Mouse (Mus musculus): ENCODE measurements around the gene Pin1rt1.

Pin1rt1 gene

GRCm38 (mm10) chr2:104716279-104716678 lies at the start of gene Pin1rt1:
Gene Pin1rt1, minus strand, starts transcription at chr2:104716379.
- no peak for DNase-seq

- no peak for DNase-seq
Measured at GRCm38 (mm10) chr2:104764018-104764417, 47.8 kb upstream of the Pin1rt1 start.

DNA sequence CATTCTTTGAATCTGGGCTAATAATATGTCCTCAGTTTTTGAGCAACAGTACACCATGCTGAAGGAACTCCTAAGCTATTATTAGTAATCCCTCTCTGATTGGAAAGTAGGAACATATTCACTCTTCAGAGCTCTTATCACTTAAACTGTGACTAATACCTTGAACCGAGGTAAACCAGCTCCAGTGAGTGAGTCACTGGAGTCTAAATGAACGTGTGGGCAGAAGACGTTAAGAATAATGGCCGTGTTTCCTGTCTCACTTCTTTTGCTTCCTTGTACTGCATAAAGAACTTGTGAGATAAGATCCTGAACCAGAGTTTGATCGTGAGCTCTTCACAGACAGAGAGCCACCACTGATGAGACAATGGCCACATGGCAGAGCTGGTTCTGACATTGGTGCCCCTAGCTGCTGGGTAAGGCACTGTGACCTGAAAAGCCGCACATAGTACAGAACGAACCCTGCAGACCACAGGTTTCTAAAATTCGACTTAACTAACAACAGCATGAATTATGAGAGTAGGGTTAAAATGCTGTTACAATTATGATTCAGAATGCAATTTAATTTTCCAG lies 47.0 kb upstream of the Pin1rt1 start:
- no peak for DNase-seq

DNA sequence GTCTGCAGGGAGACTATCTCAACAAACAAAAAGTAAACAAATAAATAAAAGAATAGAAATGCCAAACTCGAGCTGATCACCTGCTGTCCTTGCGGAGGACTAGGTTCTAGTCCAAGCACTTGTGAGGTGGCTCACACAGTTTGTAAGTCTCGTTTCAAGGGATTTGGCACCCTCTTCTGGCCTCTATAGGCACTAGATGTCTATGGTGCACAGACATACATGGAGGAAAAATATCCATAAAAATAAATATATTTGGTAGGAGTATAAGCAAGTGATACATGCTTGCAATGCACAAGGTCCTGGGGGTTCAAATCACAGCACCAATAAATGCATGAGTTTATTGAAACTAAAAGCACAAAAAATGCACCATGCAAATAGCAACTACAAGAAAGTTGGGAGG lies 34.4 kb upstream of the Pin1rt1 start:
- DNase-seq: peak in 1 of 2 experiments; percentile 39

GRCm38 (mm10) chr2:104748652-104749183 lies 32.5 kb upstream of the Pin1rt1 start:
- peak in 1 of 2 experiments; percentile 30 for DNase-seq

- no peak for DNase-seq
Measured at GRCm38 (mm10) chr2:104746251-104746650, 30.1 kb upstream of the Pin1rt1 start.

DNA sequence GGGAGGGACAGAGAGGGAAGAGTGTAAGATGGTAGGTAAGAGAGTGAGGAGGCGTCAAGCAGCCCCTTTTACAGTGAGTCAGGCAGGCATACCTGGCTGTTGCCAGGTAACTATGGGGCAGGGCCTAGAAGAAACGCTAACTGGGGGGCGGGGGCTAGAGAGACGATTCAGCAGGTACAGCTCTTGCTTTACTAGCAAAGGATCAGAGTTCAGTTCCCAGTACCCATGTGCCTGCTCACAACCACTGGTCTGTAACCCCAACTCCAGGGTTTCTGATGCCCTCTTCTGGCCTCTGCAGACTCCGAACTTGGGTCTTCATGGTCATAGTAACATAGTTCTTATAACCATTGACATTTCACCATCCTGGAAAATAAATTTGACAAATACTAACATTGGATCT lies 27.8 kb upstream of the Pin1rt1 start:
- peak in 1 of 2 experiments; percentile 38 for DNase-seq

DNA sequence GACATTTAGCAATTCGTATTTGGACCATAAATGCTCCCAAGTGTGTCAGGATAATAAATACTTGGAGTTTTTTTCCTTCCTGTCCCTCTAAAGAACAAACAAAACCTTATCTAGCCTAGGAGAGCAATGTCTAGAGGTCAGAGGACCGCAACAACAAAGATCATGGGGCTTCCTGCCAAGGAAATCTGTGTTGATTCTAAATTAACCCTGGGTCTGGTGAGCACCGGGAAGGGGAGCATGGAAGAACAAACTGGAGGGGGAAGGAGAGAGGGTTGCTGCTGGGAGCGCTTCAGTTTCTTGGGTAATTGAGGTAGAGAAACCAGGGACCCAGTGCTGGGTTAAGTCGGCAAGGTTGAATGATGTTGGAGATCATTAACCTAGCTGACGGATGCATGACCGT lies 27.0 kb upstream of the Pin1rt1 start:
- DNase-seq: peak; percentile 62 to 73

- DNase-seq: peak; percentile 92 to 94
Measured at GRCm38 (mm10) chr2:104742741-104743064, 26.5 kb upstream of the Pin1rt1 start, which contains the start of gene Depdc7. Gene Depdc7, minus strand, starts transcription at chr2:104742878.

GRCm38 (mm10) chr2:104741896-104742740 lies 25.9 kb upstream of the Pin1rt1 start:
- peak in 1 of 2 experiments; percentile 24 for DNase-seq

- no peak for DNase-seq
Measured at GRCm38 (mm10) chr2:104741015-104741758, 25.0 kb upstream of the Pin1rt1 start.

GRCm38 (mm10) chr2:104740248-104740949 lies 24.2 kb upstream of the Pin1rt1 start:
- no peak for DNase-seq

GRCm38 (mm10) chr2:104739691-104740090 lies 23.5 kb upstream of the Pin1rt1 start:
- no peak for DNase-seq

DNA sequence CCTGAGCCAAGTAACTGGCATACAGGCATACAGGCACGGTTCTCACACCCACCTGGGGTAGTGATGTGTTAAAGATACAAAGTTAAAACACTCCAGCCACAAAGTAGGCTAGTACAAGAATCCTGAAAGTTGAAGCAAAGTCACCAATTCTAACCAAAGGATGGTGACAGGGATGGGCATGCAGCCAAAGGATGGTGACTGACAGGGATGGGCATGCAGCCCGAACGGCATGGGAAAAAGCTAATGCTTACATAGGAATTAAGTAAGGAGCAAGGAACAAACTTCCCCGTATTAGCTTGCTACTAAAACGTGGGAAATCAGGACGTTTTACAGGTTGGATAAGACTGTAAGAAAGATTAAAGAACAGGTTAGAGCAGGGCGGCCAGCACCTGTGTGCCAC lies 20.1 kb upstream of the Pin1rt1 start:
- no peak for DNase-seq

- DNase-seq: no peak
Measured at GRCm38 (mm10) chr2:104732562-104733256, 16.5 kb upstream of the Pin1rt1 start.

DNA sequence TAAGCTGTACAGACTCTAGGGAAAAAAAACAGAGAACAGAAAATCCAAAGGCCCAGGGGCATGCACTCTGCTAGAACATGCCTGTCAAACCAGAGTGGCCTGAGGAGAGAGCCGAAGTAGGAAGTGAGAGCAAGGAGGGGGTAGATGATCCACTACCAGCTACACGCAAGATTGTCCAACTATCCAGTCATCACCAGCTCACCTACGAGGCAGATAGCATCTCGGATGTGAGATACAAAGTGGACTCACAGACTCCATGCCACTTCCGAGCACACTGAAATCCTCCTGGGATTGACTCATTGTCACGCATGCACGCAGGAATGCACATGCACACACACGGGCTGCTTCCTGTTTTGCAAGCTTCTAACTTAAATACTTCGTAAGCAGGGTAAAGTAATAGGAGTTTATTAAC lies 15.9 kb upstream of the Pin1rt1 start:
- DNase-seq: no peak

- no peak for DNase-seq
Measured at GRCm38 (mm10) chr2:104727369-104727768, 11.2 kb upstream of the Pin1rt1 start.

GRCm38 (mm10) chr2:104722021-104722420 lies 5.8 kb upstream of the Pin1rt1 start:
- no peak for DNase-seq

DNA sequence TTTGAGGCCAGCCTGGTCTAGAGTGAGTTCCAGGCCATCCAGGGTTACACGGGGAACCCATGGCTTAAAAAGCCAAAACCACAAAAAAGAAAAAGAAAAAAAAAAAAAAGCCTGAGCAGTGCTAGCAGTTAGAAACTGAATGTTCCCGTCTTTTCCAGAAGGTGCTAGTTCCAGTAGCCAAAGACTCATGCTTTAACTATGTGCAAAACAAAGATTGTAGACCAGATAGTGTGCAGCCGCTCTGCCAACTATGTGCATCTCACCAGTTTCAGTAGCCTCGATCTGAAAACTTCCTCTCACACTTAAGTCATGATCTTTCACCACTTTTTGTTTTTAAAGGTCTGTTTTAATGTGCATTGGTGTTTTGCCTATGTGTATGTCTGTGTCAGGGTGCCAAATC lies 1.6 kb upstream of the Pin1rt1 start:
- no peak for DNase-seq

GRCm38 (mm10) chr2:104717231-104717735 lies 1.1 kb upstream of the Pin1rt1 start:
- DNase-seq: no peak

DNA sequence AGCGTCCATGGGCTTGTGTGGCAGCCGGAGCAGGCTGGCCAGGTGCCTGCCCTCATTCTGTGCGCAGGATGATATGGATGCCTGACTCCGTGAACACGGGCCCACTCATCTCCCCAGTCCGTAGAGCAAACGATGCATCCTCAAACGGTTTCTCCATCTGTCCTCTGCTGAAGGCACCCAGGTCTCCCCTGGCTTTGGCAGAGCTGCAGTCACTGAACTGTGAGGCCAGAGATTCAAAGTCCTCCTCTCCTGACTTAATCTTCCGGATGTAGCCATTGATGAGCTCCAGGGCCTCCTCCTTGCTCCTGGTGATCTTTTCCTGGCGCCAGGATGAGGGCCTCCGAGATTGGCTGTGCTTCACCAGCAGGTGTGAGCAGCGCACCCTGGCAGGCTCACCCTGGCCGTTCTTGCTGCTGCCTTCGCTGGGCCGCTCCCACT lies 1.9 kb downstream of the Pin1rt1 start:
- peak; percentile 49 to 53 for DNase-seq

- no peak for DNase-seq
Measured at GRCm38 (mm10) chr2:104712486-104712809, 3.7 kb downstream of the Pin1rt1 start.
